Mouse (Mus musculus) lung, postnatal 10 days (tissue): ENCODE data around the gene Castor1.
A peak's percentile ranks its signal among the peaks of the same experiment; 100 is the strongest.

Source experiments
- DNase-seq: peaks from one replicate; pipeline ENCODE4 v3.0.0; 2021

The Castor1 gene

GRCm38 (mm10) chr11:4264066-4264465 lies 46.0 kb downstream of the Castor1 start:
- DNase-seq: peak; percentile 84

GRCm38 (mm10) chr11:4266271-4267201 lies 48.5 kb downstream of the Castor1 start:
- DNase-seq: peak; percentile 63

- no peak for DNase-seq
These were observed 49.2 kb downstream of the Castor1 start for GRCm38 (mm10) chr11:4267202-4267578.

DNA sequence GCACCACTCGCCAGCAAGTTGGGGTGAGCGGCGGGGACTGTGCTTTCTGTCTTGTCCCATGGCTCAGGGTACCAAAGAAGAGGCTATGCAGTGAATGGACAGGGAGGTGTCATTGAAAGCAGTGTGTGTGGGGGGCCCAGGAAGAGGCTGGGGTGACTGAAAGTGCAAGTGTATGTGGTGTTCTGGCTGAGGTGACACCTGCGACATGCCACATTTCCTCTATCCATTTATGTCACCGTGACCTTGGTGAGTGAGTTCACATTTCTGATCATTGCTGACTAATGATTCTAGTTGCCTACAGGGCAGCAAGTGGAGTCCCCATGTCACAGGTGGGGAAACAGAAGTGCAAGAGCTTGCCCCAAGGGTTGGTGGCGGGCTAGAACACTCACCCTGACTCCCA lies 50.5 kb downstream of the Castor1 start:
- DNase-seq: no peak

GRCm38 (mm10) chr11:4270744-4271459 lies 52.9 kb downstream of the Castor1 start:
- peak; percentile 68 for DNase-seq

DNA sequence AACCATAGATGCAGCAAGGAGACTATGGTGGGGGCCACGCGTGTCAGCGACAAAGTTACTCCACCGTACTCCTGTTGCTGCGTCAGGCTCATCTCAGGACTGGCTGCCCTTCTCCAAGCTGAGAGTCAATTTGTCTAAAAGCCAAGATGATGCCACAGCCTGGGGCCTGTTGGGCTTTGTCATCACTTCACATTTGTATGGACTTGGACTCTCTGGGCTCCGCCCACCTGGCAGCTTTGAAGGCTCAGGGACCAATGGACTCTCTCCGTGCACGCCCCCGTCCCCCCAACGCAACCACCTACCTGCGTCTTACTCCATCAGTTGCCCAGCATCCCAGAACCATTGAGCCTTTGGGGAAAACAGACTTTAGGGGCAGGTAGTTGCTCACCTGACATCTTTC lies 53.5 kb downstream of the Castor1 start:
- no peak for DNase-seq
